Mouse (Mus musculus) embryonic facial prominence, embryonic 12.5 days (tissue): ENCODE data around the gene Fubp1. TPM values are rescaled to one million over a fixed set of nuclear protein-coding genes. Genes with fewer than 3 reads are reported as not detected.

ENCODE experiments used
- ATAC-seq: fragments of 200-750 bp; cut with Nextera tagmentation; 2 replicates; pipeline ENCODE4 v1.8.0; 2017; ENCODE audit not compliant: insufficient number of reproducible peaks, insufficient read depth, low FRiP score, low TSS enrichment
- H3K27ac ChIP-seq: fragments of 300-500 bp; sonication (generic); 2 replicates; pipeline ENCODE4 v1.5.1; 2016; ENCODE audit warnings: mild to moderate bottlenecking
- H3K27me3 ChIP-seq: fragments of 300-500 bp; sonication (generic); 2 replicates; pipeline ENCODE4 v1.6.1; 2016; ENCODE audit warnings: mild to moderate bottlenecking, moderate library complexity
- H3K36me3 ChIP-seq: fragments of 300-500 bp; sonication (generic); 2 replicates; pipeline ENCODE4 v1.6.1; 2016; ENCODE audit warnings: mild to moderate bottlenecking
- H3K4me1 ChIP-seq: fragments of 300-500 bp; sonication (generic); 2 replicates; pipeline ENCODE4 v1.6.1; 2016
- H3K4me2 ChIP-seq: fragments of 300-500 bp; sonication (generic); replicated peaks from 2 replicates; pipeline ENCODE4 v1.6.1; 2016; ENCODE audit warnings: mild to moderate bottlenecking, moderate library complexity
- H3K4me3 ChIP-seq: fragments of 300-500 bp; sonication (generic); 2 replicates; pipeline ENCODE4 v1.5.1; 2016; ENCODE audit warnings: mild to moderate bottlenecking
- H3K9ac ChIP-seq: fragments of 300-500 bp; sonication (generic); 2 replicates; pipeline ENCODE4 v1.6.1; 2016; ENCODE audit warnings: mild to moderate bottlenecking, moderate library complexity
- H3K9me3 ChIP-seq: fragments of 300-500 bp; sonication (generic); 2 replicates; pipeline ENCODE4 v1.6.1; 2016; ENCODE audit warnings: mild to moderate bottlenecking, moderate library complexity
- WGBS: fragments of 180-500 bp; shearing (Covaris S2); methylation state at CpG from one replicate; pipeline ENCODE4 v1.1.7; 2016; 5-methylcytosine and 5-hydroxymethylcytosine counted together
- polyA plus RNA-seq: library from polyadenylated mRNA; unstranded; fragments of >200 nt; fragmentation: Nextera tagmentation; extraction: Ambion mirVana; gene quantifications from 2 replicates; pipeline ENCODE4 v1.2.1, GENCODE M21; 2016

The Fubp1 gene
- polyA plus RNA-seq, 1 experiment from 2014 or later: 370 TPM

GRCm38 (mm10) chr3:152265351-152266035, 55.3 kb downstream of the Fubp1 start:
- Histone ChIP-seq H3K4me3 (peak overlapping the region; percentile 56), H3K9ac (peak overlapping the region; percentile 75), H3K4me1 (peaks cover 20% of the 10 kb centered on the region; the same call in 1 of the 2 replicates), H3K27me3 (peaks cover 20% of the 10 kb centered on the region; the same call in 1 of the 2 replicates), H3K4me2 (peak overlapping the region; percentile 97), H3K27ac (peak overlapping the region; percentile 47), H3K36me3 (no peaks in the 10 kb centered on the region), H3K9me3 (no peaks in the 10 kb centered on the region)
- under 1% methylated on average over 51 of the region's 63 CpGs for WGBS
- peak; percentile 84 for ATAC-seq

- Histone ChIP-seq H3K27me3 (peaks cover 20% of the 10 kb centered on the region; the same call in 1 of the 2 replicates), H3K9ac (peak within 1 kb of the TSS; percentile 75), H3K9me3 (no peaks in the 10 kb centered on the region), H3K4me1 (peaks cover 20% of the 10 kb centered on the region; the same call in 1 of the 2 replicates), H3K36me3 (no peaks in the 10 kb centered on the region), H3K4me2 (peak within 1 kb of the TSS; percentile 97), H3K27ac (peak within 1 kb of the TSS; percentile 47), H3K4me3 (peak within 1 kb of the TSS; percentile 56)
- 0 out of 2 replicates have a peak, but pooled peaks have one; percentile 10 for ATAC-seq
- 5% methylated on average over 13 of the region's 13 CpGs for WGBS
These were observed 55.8 kb downstream of the Fubp1 start, which contains the start of gene Nexn for GRCm38 (mm10) chr3:152266036-152266421. TSS of gene Nexn (minus strand) at chr3:152266350.

- ATAC-seq: no peak
- peaks cover 18% of the 10 kb centered on the region; the same call in 1 of the 2 replicates for H3K27me3 ChIP-seq
These were observed 57.9 kb downstream of the Fubp1 start for GRCm38 (mm10) chr3:152268099-152268498.

GRCm38 (mm10) chr3:152271071-152271710, 61.0 kb downstream of the Fubp1 start:
- H3K4me1 ChIP-seq: peaks cover 6% of the 10 kb centered on the region; the same call in 1 of the 2 replicates
- no peak overlapping the region for H3K4me3 ChIP-seq
- ATAC-seq: no peak
- no peak overlapping the region for H3K4me2 ChIP-seq
- no peak overlapping the region for H3K9ac ChIP-seq
- no peak overlapping the region for H3K27ac ChIP-seq
- H3K36me3 ChIP-seq: 0 out of 2 replicates have a peak, but pooled peaks cover 2% of the 10 kb centered on the region
- H3K9me3 ChIP-seq: no peaks in the 10 kb centered on the region
- WGBS: 89% methylated on average over 10 of the region's 10 CpGs
- 0 out of 2 replicates have a peak, but pooled peaks cover 6% of the 10 kb centered on the region for H3K27me3 ChIP-seq

More at GRCm38 (mm10) chr3:152268099-152268498, 57.9 kb downstream of the Fubp1 start:
- no peak overlapping the region for H3K4me2 ChIP-seq
- WGBS: 90% methylated on average over 14 of the region's 14 CpGs
- no peak overlapping the region for H3K27ac ChIP-seq
- peaks cover 13% of the 10 kb centered on the region; the same call in 1 of the 2 replicates for H3K4me1 ChIP-seq
- H3K4me3 ChIP-seq: no peak overlapping the region
- H3K9ac ChIP-seq: no peak overlapping the region
- no peaks in the 10 kb centered on the region for H3K9me3 ChIP-seq
- H3K36me3 ChIP-seq: no peaks in the 10 kb centered on the region

- Histone ChIP-seq H3K4me2 (no peak overlapping the region), H3K36me3 (peaks cover 7% of the 10 kb centered on the region), H3K27ac (no peak overlapping the region), H3K9me3 (no peaks in the 10 kb centered on the region), H3K4me1 (no peaks in the 10 kb centered on the region), H3K27me3 (no peaks in the 10 kb centered on the region), H3K4me3 (no peak overlapping the region), H3K9ac (no peak overlapping the region)
- ATAC-seq: no peak
- 90% methylated on average over 6 of the region's 6 CpGs for WGBS
These were observed 61.7 kb downstream of the Fubp1 start for GRCm38 (mm10) chr3:152271876-152272275.

GRCm38 (mm10) chr3:152272974-152273685, 62.9 kb downstream of the Fubp1 start:
- no peak overlapping the region for H3K4me2 ChIP-seq
- no peak for ATAC-seq
- H3K4me1 ChIP-seq: peaks cover 3% of the 10 kb centered on the region; the same call in 1 of the 2 replicates
- H3K27ac ChIP-seq: no peak overlapping the region
- H3K27me3 ChIP-seq: no peaks in the 10 kb centered on the region
- no peaks in the 10 kb centered on the region for H3K9me3 ChIP-seq
- WGBS: 88% methylated on average over 20 of the region's 20 CpGs
- H3K4me3 ChIP-seq: no peak overlapping the region
- H3K9ac ChIP-seq: no peak overlapping the region
- peaks cover 7% of the 10 kb centered on the region for H3K36me3 ChIP-seq

- Histone ChIP-seq H3K9me3 (no peaks in the 10 kb centered on the region), H3K4me2 (no peak overlapping the region), H3K36me3 (peaks cover 7% of the 10 kb centered on the region), H3K27ac (no peak overlapping the region), H3K4me1 (peaks cover 7% of the 10 kb centered on the region; the same call in 1 of the 2 replicates), H3K4me3 (no peak overlapping the region), H3K27me3 (no peaks in the 10 kb centered on the region), H3K9ac (no peak overlapping the region)
- WGBS: 78% methylated on average over 8 of the region's 8 CpGs
- no peak for ATAC-seq
These were observed 64.8 kb downstream of the Fubp1 start for GRCm38 (mm10) chr3:152275008-152275407.

GRCm38 (mm10) chr3:152276935-152277334, 66.7 kb downstream of the Fubp1 start:
- no peak for ATAC-seq
- H3K4me3 ChIP-seq: no peak overlapping the region
- H3K27ac ChIP-seq: no peak overlapping the region
- no peak overlapping the region for H3K9ac ChIP-seq
- over 99% methylated on average over 3 of the region's 3 CpGs for WGBS
- H3K27me3 ChIP-seq: no peaks in the 10 kb centered on the region
- peaks cover 7% of the 10 kb centered on the region; the same call in 1 of the 2 replicates for H3K4me1 ChIP-seq
- no peaks in the 10 kb centered on the region for H3K9me3 ChIP-seq
- H3K36me3 ChIP-seq: peaks cover 7% of the 10 kb centered on the region
- H3K4me2 ChIP-seq: no peak overlapping the region

GRCm38 (mm10) chr3:152277912-152278311, 67.7 kb downstream of the Fubp1 start:
- Histone ChIP-seq H3K4me2 (no peak overlapping the region), H3K9ac (no peak overlapping the region), H3K9me3 (no peaks in the 10 kb centered on the region), H3K27ac (peak overlapping the region; percentile 65; the same call in 1 of the 2 replicates), H3K27me3 (no peaks in the 10 kb centered on the region), H3K36me3 (peaks cover 16% of the 10 kb centered on the region), H3K4me1 (peaks cover 7% of the 10 kb centered on the region; the same call in 1 of the 2 replicates), H3K4me3 (no peak overlapping the region)
- WGBS: 90% methylated on average over 2 of the region's 2 CpGs
- no peak for ATAC-seq

GRCm38 (mm10) chr3:152278431-152278830, 68.2 kb downstream of the Fubp1 start:
- no peaks in the 10 kb centered on the region for H3K9me3 ChIP-seq
- no peak overlapping the region for H3K4me2 ChIP-seq
- peaks cover 22% of the 10 kb centered on the region for H3K36me3 ChIP-seq
- no peak for ATAC-seq
- 20% methylated on average over 2 of the region's 2 CpGs for WGBS
- peak overlapping the region; percentile 65; the same call in 1 of the 2 replicates for H3K27ac ChIP-seq
- no peaks in the 10 kb centered on the region for H3K27me3 ChIP-seq
- no peak overlapping the region for H3K4me3 ChIP-seq
- H3K4me1 ChIP-seq: peaks cover 7% of the 10 kb centered on the region; the same call in 1 of the 2 replicates
- H3K9ac ChIP-seq: no peak overlapping the region

GRCm38 (mm10) chr3:152282126-152282525, 71.9 kb downstream of the Fubp1 start:
- Histone ChIP-seq H3K27ac (no peak overlapping the region), H3K4me1 (peaks cover 7% of the 10 kb centered on the region; the same call in 1 of the 2 replicates)
- 25% methylated on average over 3 of the region's 3 CpGs for WGBS

More at GRCm38 (mm10) chr3:152282126-152282525, 71.9 kb downstream of the Fubp1 start:
- no peak overlapping the region for H3K4me3 ChIP-seq
- no peaks in the 10 kb centered on the region for H3K9me3 ChIP-seq
- ATAC-seq: no peak
- H3K36me3 ChIP-seq: peaks cover 32% of the 10 kb centered on the region
- no peak overlapping the region for H3K9ac ChIP-seq
- no peaks in the 10 kb centered on the region for H3K27me3 ChIP-seq
- H3K4me2 ChIP-seq: no peak overlapping the region
